Mouse (Mus musculus) CH12.LX (cell line): Measurements from ENCODE around the gene Lepr.

ENCODE experiments used
- BHLHE40 ChIP-seq: IDR thresholded peaks from 2 replicates; pipeline ENCODE4 v1.6.1; 2011; ENCODE audit warnings: mild to moderate bottlenecking, low read depth, low read length, improper control_type of control experiment
- CTCF ChIP-seq, 2 experiments: IDR thresholded peaks in 1 of 2; conservative IDR thresholded peaks in 1 of 2; 2 replicates each; pipeline ENCODE4 v1.5.1; 2011 to 2012; ENCODE audit warnings: low read depth in 2 of 2, low read length in 2 of 2, improper control_type of control experiment in 1 of 2, inconsistent platforms in 1 of 2, mild to moderate bottlenecking in 1 of 2, moderate library complexity in 1 of 2
- ELF1 ChIP-seq: IDR thresholded peaks from 2 replicates; pipeline ENCODE4 v1.6.1; 2014; ENCODE audit warnings: low read depth, mild to moderate bottlenecking, inconsistent platforms, low read length, improper control_type of control experiment
- EP300 ChIP-seq: IDR thresholded peaks from 2 replicates; pipeline ENCODE4 v1.6.1; 2011; ENCODE audit warnings: low read length, improper control_type of control experiment
- HCFC1 ChIP-seq: IDR thresholded peaks from 2 replicates; pipeline ENCODE4 v1.6.1; 2012; ENCODE audit warnings: low read depth, mild to moderate bottlenecking, inconsistent platforms, low read length, improper control_type of control experiment
- NRF1 ChIP-seq: IDR thresholded peaks from 2 replicates; pipeline ENCODE4 v1.6.1; 2014; ENCODE audit warnings: low read depth, mild to moderate bottlenecking, inconsistent platforms, low read length, improper control_type of control experiment, moderate library complexity
- PAX5 ChIP-seq: IDR thresholded peaks from 2 replicates; pipeline ENCODE4 v1.6.1; 2012; ENCODE audit warnings: low read length, inconsistent platforms, mixed read lengths
- POLR2A ChIP-seq: IDR thresholded peaks from 2 replicates; pipeline ENCODE4 v1.6.1; 2011; ENCODE audit warnings: low read depth, mild to moderate bottlenecking, improper control_type of control experiment, low read length
- SMC3 ChIP-seq: IDR thresholded peaks from 2 replicates; pipeline ENCODE4 v1.6.1; 2011; ENCODE audit warnings: low read depth, low read length, improper control_type of control experiment
- ZC3H11A ChIP-seq: IDR thresholded peaks from 2 replicates; pipeline ENCODE4 v1.6.1; 2012; ENCODE audit warnings: low read depth, mild to moderate bottlenecking, inconsistent platforms, low read length, improper control_type of control experiment
- ZKSCAN1 ChIP-seq: IDR thresholded peaks from 2 replicates; pipeline ENCODE4 v1.6.1; 2012; ENCODE audit warnings: low read depth, inconsistent platforms, low read length, improper control_type of control experiment, borderline replicate concordance
- ZNF384 ChIP-seq: IDR thresholded peaks from 2 replicates; pipeline ENCODE4 v1.6.1; 2012; ENCODE audit warnings: low read depth, low read length, improper control_type of control experiment, inconsistent platforms

GRCm38 (mm10) chr4:101697236-101697635 is 20.0 kb upstream of the Lepr start:
- TF ChIP-seq ELF1 (no peak), POLR2A (no peak), ZKSCAN1 (no peak), CTCF (conservative IDR thresholded peaks at IDR 0.05 in 1 of 2, IDR thresholded peaks at IDR 0.05 in 1 of 2; ENCODE audit: low read depth in 2 of 2, low read length in 2 of 2) (no peak), HCFC1 (no peak), ZNF384 (no peak), PAX5 (no peak), NRF1 (no peak), EP300 (no peak), ZC3H11A (no peak), SMC3 (no peak), BHLHE40 (no peak)
